Mouse (Mus musculus) liver, embryonic 16.5 days (tissue): ENCODE measurements at regions not wholly inside any gene's neighbourhood (a gene's known extent, or its start where the extent isn't known, plus 50 kb on each side); places are given as distances from the start of the nearest gene placed in this dataset.
"Not testable (repeated sequence)": the region's sequence is repeated elsewhere in the genome, so short reads cannot be mapped to it uniquely, and the experiment has no call there.

Source experiments
- ATAC-seq: fragments of 200-750 bp; cut with Nextera tagmentation; 2 replicates; pipeline ENCODE4 v1.8.0; 2017; ENCODE audit warnings: low read depth, mild to moderate bottlenecking, moderate number of reproducible peaks, moderate library complexity
- H3K27ac ChIP-seq: fragments of 300-500 bp; sonication (generic); 2 replicates; pipeline ENCODE4 v1.5.1; 2014; ENCODE audit warnings: mild to moderate bottlenecking, low read length
- H3K27me3 ChIP-seq: fragments of 300-500 bp; sonication (generic); 2 replicates; pipeline ENCODE4 v1.6.1; 2014; ENCODE audit warnings: low read depth, low read length, mixed read lengths; ENCODE audit not compliant: control insufficient read depth, insufficient read depth
- H3K36me3 ChIP-seq: fragments of 300-500 bp; sonication (generic); 2 replicates; pipeline ENCODE4 v1.6.1; 2014; ENCODE audit warnings: mild to moderate bottlenecking; ENCODE audit not compliant: control insufficient read depth, insufficient read depth
- H3K4me1 ChIP-seq: fragments of 300-500 bp; sonication (generic); 2 replicates; pipeline ENCODE4 v1.6.1; 2014; ENCODE audit warnings: low read depth, low read length, mixed read lengths; ENCODE audit not compliant: control insufficient read depth
- H3K4me2 ChIP-seq: fragments of 300-500 bp; sonication (generic); 2 replicates; pipeline ENCODE4 v1.6.1; 2014; ENCODE audit warnings: low read depth, low read length, mixed read lengths
- H3K4me3 ChIP-seq: fragments of 300-500 bp; sonication (generic); 2 replicates; pipeline ENCODE4 v1.5.1; 2014; ENCODE audit warnings: low read depth, mild to moderate bottlenecking, low read length
- H3K9ac ChIP-seq: fragments of 300-500 bp; sonication (generic); 2 replicates; pipeline ENCODE4 v1.6.1; 2014; ENCODE audit warnings: low read depth, low read length
- H3K9me3 ChIP-seq: fragments of 300-500 bp; sonication (generic); replicated peaks from 2 replicates; pipeline ENCODE4 v1.6.1; 2016; ENCODE audit warnings: low read length; ENCODE audit not compliant: control insufficient read depth
- WGBS: fragments of 180-500 bp; shearing (Covaris S2); extraction: QIAGEN DNeasy Blood & Tissue Kit; methylation state at CpG from one replicate; pipeline ENCODE4 v1.1.7; 2014; ENCODE audit not compliant: insufficient replicate concordance; 5-methylcytosine and 5-hydroxymethylcytosine counted together

DNA sequence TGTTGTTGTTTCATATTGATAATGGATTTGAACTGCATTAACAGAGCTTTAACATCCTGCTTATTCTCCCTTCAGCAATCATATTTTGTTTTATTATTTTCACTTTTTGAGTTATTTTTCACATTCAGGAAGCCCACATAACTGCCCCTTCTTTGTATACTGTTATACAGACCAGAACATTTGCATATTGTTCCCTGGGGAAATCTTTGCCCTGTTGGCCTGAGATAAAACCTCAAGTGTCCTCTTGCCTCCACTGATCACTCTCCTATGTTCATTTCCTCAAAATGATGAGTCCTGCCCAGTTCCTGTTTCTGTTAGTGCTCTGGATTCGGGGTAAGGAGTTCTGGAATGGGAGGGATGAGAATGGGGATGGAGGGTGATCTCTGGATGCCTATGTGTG lies 73.9 kb upstream of the Tacstd2 start:
- ATAC-seq, H3K27me3 ChIP-seq, H3K9ac ChIP-seq, H3K4me1 ChIP-seq, H3K4me3 ChIP-seq, H3K36me3 ChIP-seq, H3K4me2 ChIP-seq, H3K9me3 ChIP-seq, H3K27ac ChIP-seq: not testable (repeated sequence)
- WGBS: 13% methylated on average over 1 of the region's 1 CpGs
